Mouse (Mus musculus): ENCODE measurements at regions not wholly inside any gene's neighbourhood (a gene's known extent, or its start where the extent isn't known, plus 50 kb on each side); places are given as distances from the start of the nearest gene placed in this dataset.
"Not testable (repeated sequence)": the region's sequence is repeated elsewhere in the genome, so short reads cannot be mapped to it uniquely, and the experiment has no call there.

DNA sequence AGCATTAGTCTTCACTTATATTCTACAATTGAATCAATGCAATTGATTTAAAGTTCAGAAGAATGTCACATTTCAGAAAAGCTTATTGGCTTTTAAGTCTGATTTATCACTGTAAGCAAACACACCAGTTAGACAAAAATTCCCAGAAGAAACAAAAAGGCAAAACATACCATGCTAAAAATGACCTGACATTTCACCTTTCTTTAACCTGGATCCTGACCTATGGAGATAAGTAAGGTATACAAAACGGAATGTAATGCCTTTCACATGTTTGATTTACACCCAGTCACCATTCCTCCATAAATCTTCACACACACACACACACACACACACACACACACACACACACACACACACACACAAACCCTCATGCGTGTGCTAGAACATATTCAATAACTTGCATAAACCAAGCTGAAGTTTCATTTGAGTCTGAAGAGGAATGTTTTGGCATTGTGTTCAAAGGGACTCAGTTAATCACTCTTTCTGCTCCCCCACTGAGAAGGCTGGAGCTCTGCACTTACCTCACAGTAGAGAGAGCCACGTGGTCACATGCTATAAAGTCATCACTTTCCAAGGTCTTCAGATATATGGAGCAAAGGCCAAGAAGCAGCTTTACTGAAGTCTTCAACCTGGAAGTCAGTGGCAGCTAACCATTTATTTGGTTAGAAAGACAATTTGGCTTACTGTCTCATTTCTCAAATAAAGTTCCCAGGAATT, 307.6 kb upstream of the Flrt2 start:
- DNase-seq (ENCODE audit: extremely low spot score in 1 of 2, low spot score in 1 of 2): no peak

DNA sequence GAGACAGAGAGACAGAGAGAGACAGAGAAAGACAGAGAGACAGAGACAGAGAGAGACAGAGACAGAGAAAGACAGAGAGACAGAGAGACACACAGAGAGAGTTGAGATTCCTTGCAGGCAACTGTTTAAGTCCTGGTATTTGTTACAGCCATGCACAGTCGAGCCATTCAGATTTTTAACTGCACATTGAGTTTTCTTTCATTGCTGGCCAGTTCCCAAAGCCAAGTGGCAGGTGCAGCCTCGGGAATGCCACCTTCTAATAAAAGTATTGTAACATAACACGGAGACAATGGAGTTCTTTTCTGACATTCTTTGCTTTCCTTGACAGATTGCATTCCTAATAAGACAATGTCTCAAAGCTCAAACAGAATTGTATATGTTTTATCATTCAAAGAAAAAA, 306.3 kb upstream of the Flrt2 start:
- no peak for DNase-seq (ENCODE audit: extremely low spot score in 1 of 2, low spot score in 1 of 2)

DNA sequence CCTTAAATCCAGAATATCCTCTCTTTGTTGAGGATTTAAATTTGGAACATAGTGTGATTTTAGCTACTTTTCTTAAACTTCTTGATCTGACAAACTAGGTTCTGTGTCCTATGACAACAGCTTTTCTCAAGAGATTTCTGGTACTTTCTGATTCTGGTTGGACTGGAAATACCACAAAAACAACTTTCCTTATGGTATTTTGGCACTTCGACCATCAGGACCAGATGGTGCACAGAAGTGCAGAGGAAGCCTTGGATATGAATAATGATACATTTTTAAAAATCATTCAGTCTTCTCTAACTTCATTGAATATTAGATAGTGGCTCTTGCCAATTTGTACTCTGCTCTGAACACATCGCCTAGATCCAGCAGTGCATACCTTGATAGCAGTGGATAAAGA, 303.8 kb upstream of the Flrt2 start:
- DNase-seq (ENCODE audit: extremely low spot score in 1 of 2, low spot score in 1 of 2): peak; percentile 26 to 44

DNA sequence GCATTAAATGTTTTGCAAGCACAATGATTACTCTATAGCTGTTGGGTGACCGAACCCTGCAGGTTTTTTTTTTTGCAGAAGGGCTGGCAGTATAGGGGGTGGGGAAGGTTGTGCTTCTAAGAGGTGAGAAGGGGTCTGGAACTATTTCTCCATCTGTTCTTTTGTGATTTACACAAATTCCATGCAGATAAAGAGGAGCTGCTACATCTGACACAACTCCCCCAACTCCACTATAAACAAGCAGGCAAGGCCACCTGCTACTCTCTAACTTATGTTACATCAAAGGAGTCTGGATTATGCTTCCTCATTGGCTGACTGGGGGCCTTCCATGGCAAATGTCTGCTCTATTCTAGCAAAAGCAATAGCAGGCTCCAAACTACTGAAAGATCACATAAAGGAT, 299.2 kb upstream of the Flrt2 start:
- no peak for DNase-seq (ENCODE audit: extremely low spot score in 1 of 2, low spot score in 1 of 2)

DNA sequence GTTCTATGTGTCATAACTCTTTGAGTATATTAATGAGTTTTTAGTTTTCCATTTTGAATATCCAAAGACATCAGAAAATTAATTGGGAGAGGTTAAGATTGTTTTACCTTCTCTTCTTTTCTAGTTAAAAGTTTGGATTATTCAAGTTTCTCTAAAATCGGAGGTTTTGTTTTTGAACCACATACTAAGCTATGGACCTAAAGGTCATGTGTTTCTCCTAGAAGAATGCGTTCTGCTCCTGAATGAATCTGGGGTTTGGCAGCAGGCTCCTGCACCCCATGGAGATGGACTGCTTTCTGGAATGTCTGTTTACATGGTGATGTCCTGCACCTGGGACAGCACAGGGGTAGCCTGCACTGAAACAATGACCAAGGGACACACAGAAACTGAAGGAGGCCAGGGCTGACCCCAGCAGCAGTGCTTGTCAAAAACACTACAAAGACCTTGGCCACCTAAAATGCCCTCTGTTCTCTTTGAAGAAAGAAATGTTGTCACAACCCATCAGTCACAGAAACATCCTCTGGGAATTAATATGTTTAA, 297.0 kb upstream of the Flrt2 start:
- DNase-seq (ENCODE audit: extremely low spot score in 1 of 2, low spot score in 1 of 2): no peak

DNA sequence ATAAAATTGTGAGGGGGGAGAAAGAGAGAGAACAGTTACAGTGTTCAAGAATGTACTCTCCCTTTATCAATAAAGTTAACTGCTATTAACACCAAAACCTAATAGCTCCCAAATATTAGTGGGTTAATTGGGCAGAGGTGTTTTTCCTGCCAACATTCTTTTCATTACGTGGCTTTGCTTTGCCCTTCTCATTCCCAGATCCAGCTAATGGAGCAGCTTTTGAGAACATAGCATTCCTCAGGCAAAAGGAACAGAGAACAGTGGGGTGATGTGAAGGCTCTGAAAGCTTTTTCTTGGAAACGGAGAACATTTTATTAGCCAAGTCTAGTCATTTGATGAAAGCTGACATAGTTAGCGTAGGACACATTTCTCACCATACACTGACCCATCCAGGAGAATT, 271.2 kb upstream of the Flrt2 start:
- no peak for DNase-seq (ENCODE audit: extremely low spot score in 1 of 2, low spot score in 1 of 2)

DNA sequence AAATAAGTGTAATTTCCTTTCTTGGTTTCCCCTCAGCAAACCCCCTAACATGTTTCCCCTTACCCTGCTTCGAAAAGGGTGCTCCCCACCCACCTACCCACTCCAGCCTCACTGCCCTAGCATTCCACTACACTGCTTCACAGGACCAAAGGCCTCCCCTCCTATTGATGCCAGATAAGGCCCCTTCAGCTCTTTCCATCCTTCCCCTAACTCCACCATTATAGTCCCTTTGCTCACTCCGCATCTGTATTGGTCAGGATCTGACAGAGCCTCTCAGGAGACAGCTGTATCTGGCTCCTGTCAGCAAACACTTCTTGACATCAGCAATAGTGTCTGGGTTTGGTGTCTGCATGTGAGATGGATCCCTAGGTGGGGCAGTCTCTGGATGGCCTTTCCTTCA, 267.3 kb upstream of the Flrt2 start:
- no peak for DNase-seq (ENCODE audit: extremely low spot score in 1 of 2, low spot score in 1 of 2)

DNA sequence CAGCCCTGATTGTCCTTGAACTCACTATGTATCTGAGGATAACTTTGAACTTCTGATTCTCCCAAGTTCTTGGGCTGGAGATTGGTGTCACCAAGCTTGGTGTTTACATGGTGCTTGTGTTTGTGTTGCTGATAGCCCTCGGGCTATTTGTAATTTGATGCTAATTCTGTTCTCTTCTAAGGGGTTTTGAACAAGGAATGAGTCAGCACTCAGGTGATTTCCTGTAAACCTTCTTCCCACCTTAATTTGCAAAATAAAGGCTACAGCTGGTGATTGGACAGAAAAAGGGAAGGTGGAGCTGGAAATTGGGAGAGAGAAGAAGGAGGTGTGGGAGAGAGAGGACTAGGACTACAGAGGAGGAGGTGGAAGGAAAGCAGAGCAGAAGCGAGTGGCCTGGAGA, 254.8 kb upstream of the Flrt2 start:
- no peak for DNase-seq (ENCODE audit: extremely low spot score in 1 of 2, low spot score in 1 of 2)

DNA sequence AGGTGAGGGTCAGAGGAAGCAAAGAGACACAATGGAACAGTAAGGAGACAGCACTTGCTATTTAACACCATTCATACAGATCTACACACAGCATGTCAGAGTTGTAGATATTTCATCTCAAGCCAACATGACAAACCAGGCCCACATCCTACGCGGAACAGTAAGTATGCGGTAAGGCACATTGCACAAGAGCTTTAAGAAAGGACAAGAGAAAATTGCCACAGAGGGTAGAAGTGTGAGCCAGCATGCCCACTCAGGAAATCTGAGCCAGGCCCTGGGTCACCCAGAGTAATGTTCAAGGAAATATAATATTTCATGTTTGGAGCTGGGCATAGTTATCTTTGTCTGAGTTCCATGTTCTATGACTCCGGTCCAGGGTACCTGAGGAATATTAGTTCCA, 234.5 kb upstream of the Flrt2 start:
- no peak for DNase-seq (ENCODE audit: extremely low spot score in 1 of 2, low spot score in 1 of 2)

DNA sequence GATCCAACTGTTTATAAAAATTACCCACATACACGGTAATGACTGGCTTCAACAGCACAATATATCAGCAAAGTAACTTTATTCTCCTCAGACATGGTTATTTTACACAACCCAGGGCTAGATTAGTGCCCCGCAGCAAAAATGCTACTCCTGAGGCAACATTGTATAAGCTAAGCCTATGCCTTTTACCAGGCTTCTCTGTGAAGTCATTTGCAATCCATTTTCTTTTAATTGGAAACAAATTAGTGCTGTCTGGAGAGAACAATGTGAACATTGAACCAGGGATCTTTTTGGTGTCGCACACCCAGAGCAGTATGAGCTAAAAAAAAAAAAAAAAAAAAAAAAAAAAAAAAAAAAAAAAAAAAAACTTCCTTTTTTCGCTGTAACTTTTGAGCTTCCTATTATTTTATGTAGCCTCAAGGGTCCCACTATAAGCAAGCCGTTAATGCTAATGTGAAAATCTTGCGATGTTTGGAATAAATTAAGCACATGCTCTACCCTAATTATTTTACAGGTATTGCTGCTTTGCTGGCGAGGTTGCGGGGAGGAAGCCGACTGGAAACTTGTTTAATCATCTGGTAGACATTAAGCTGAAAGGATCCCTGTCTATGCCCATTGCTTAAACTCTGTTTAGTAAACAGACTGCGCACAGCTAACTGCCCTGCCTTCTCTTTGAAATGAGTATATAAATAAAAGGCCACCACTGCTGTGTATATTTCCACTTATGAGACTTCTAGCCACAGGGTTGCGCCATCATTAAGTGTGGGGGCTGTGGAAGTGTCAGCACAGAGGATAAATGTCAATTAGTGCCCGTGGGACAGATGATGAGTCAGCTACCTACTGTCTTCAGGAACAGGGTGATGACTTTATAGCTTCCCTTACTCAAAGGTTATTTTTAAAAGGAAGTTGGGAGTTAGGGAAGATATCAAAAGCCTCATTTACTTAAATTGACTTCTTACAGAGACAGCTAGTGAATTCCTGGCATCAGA, 225.2 kb upstream of the Flrt2 start:
- DNase-seq (ENCODE audit: extremely low spot score in 1 of 2, low spot score in 1 of 2): no peak

DNA sequence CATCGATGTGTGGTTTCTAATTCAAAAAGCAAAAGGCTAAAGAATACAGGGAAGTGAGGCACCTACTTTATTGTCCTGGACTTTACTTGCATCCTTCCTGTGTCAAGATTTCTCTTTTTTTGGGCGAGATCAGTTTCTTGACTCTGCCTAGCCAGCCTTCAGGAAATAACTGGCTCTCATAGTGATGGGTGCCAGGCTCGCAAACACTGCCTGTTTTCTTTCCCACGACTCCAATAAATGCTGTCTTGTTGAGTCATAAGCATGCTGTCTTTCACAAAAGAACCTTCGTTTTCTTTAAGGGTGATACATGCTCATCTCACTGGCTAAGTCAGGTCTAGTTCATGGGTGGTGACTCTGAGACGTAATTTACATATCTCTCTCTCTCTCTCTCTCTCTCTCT, 222.1 kb upstream of the Flrt2 start:
- DNase-seq (ENCODE audit: extremely low spot score in 1 of 2, low spot score in 1 of 2): no peak

DNA sequence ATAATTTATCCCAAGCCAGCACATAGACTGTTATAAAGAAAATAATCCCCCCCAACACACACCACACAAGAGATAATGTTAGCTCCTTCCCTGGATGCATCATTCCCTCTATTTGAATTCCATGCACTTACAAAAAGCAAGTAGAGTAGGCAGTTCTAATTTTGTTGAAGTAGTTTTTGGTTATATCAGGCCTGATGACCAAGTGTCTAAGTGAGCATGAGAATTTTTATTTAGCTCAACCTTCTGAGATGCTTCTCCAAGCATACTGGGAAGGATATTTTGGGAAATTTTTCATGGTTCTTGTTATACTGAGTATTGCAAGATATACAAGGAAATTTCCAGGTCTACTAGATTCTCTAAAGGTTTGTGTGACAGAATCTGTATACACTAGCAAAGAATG, 205.5 kb upstream of the Flrt2 start:
- no peak for DNase-seq (ENCODE audit: extremely low spot score in 1 of 2, low spot score in 1 of 2)

DNA sequence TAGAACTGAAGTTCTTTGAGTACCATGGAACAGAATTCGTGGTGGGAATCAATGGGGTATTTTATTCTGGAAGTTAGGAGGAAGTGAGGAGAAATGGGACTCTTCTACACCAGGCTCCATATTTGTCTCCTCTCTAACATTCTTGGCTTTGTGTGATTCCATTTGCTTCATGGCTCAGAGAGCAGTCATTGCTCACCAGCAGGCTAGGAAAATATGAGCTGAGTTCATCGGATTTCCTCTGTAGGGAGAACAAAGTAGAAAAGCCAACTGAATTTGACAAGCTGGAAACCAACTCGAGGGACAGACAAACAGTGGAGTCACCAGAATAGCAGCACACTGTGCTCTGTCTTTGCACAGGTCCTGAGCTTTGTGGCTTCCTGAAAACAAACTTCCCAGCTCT, 203.7 kb upstream of the Flrt2 start:
- DNase-seq (ENCODE audit: extremely low spot score in 1 of 2, low spot score in 1 of 2): no peak

DNA sequence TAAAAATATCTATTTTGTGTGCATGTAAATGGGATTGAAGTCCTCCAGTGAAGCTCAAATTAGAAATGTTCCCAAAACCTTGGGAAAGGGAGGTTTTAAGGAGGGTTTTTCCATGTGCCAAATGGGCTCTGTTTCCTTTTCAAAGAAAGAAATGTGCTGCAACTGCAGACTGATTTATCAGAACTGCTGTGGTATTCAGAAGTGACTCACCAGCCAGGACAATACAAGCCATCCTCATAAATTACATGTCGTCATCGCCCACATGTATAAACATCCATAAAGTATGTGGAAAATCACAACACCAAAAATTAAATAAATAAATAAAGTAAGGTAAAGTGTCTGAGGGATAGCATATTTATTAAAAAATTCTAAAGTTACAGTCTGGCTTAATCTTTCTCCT, 202.7 kb upstream of the Flrt2 start:
- no peak for DNase-seq (ENCODE audit: extremely low spot score in 1 of 2, low spot score in 1 of 2)

DNA sequence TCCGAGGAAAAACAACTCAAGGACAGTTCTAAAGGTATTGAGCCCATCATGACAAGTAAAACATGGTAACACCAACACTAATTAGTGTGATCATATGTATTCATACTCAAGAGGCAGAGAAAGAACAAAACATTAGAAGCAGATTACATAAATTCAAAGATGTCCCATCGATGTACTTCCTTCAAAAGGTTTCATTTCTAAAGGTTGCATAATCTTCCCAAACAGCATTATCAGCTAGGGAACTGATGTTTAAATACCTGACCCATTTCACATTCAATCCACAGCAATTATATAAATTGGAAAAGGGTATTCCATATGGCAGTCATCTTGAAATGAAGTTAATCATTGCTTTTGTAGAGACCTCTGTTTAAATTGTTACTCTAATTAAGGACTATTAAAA, 202.2 kb upstream of the Flrt2 start:
- DNase-seq (ENCODE audit: extremely low spot score in 1 of 2, low spot score in 1 of 2): no peak

DNA sequence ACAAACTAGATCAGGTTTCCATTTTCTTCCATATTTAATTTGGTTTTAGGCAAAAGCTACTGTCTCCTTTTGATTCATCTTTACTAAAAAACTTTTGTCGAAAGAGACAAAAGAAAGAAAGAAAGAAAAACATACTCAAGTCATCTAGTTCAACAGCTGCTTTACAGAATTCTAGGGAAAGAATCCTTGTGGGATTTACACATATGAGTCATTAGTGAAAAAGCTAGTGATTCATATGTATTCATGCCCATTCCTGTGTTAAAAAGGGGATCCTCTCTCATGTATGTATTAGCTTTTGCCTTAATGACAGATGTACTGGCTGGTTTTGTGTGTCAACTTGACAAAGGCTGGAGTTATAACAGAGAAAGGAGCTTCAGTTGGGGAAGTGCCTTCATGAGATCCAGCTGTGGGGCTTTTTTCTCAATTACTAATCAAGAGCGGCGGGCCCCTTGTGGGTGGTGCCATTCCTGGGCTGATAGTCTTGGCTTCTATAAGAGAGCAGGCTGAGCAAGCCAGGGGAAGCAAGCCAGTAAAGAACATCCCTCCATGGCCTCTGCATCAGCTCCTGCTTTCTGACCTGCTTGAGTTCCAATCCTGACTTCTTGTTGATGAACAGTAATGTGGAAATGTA, 200.1 kb upstream of the Flrt2 start:
- DNase-seq (ENCODE audit: extremely low spot score in 1 of 2, low spot score in 1 of 2): not testable (repeated sequence)

DNA sequence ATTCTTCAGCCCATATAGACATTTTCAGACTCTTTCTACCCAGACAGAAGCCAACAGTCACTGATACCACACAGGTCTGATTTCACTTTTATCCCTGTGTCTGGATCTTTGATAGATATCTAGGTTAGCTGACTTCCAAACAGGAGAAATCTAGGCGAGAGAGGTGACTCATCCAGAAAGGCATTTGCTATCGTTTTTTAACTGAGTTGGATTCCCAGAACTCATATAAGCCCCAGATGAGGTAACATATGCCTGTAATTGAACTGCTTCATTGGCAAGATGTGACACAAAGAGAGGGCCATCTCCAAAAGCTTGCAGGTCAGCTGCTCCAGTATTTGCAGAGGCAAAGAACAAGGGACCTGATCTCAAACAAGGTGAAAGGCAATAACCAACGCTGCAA, 190.6 kb upstream of the Flrt2 start:
- DNase-seq (ENCODE audit: extremely low spot score in 1 of 2, low spot score in 1 of 2): no peak

DNA sequence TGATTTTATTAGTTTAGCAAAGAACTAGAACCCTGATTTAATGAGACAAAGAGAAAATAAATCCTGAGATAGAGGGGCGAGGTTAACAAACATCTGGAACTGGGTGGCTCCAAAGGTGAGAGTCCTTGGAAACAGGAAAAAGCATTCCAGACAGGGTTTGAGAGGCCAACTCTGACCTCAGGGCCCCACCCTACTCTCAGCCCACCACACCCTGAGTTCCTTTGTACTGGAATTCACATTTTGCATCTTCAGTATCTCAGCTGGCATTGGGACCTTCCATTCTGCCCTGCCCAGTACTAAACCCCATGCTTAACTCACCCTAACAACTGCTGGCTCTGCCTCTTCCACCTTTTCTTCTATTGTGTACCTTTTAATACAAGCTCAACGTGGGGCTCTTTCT, 172.0 kb upstream of the Flrt2 start:
- DNase-seq (ENCODE audit: extremely low spot score in 1 of 2, low spot score in 1 of 2): no peak

DNA sequence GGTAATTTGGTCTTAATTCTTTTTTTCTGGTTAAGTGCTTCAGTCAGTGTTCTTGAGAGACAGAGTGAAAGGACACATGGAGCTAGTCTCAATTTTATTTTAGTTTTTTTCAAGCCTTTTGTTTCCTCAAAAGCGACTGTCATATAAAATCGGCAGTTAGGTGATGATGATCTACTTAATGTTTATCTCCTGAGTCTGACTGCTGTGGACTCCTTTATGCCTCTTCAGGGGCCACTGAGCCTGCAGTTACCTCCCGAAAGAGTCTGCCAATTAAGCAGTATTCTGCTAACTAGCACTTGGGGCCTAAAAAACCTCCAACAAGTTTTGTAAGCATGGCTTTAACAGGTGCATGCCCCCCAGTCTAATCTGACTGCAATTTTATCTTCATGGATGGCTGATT, 170.0 kb upstream of the Flrt2 start:
- DNase-seq (ENCODE audit: extremely low spot score in 1 of 2, low spot score in 1 of 2): no peak

DNA sequence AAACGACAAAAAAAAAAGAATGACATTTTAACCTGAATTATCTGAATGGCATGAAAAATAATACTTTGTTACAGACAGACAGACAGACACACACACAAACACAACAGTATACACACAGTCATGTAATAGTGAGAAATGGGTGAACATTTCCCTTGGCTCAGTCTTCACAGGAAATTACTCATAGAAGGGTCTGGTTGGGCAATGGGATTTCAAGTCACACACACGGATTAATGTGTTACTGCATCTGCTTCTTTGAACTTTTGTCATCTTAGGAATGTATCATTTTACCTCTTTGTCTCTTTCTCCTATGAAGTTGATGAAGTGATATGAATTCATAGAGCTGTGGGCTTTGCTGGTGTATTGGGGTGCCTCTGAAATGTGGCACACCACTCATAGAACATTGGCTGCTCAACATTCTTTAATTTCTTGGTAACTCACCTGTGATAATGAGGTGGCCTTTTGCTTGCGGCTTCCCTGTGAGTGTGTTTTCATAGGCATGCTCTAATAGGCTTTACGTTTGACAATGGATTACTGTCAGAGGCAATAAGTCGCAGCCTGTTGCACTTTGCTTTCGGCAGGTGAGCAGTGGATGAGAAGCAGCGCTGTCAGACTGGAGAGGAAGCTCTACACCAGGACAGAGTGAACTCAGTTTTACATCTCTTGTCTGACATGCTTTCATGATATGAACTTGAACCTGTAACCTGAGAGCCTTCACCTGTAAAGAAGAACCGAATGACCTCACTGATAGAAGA, 158.0 kb upstream of the Flrt2 start:
- DNase-seq (ENCODE audit: extremely low spot score in 1 of 2, low spot score in 1 of 2): no peak
